Mouse (Mus musculus) midbrain, embryonic 14.5 days (tissue): ENCODE measurements around the gene Sox6. TPM values are rescaled to one million over a fixed set of nuclear protein-coding genes. Genes with fewer than 3 reads are reported as not detected.
A peak's percentile ranks its signal among the peaks of the same experiment; 100 is the strongest.

Source experiments
- ATAC-seq: fragments of 200-750 bp; cut with Nextera tagmentation; 2 replicates; pipeline ENCODE4 v1.8.0; 2017; ENCODE audit warnings: moderate number of reproducible peaks, moderate library complexity; ENCODE audit not compliant: low FRiP score, low TSS enrichment
- DNase-seq: peaks from one replicate; pipeline ENCODE4 v3.0.0-alpha.2; 2015
- H3K27ac ChIP-seq: fragments of 300-500 bp; sonication (generic); replicated peaks from 2 replicates; pipeline ENCODE4 v1.5.1; 2014; ENCODE audit warnings: mild to moderate bottlenecking, low read depth, low read length, moderate library complexity
- H3K27me3 ChIP-seq: fragments of 300-500 bp; sonication (generic); 2 replicates; pipeline ENCODE4 v1.6.1; 2014; ENCODE audit warnings: low read length, control low read depth, mixed read lengths; ENCODE audit not compliant: control insufficient read depth, insufficient read depth
- H3K36me3 ChIP-seq: fragments of 300-500 bp; sonication (generic); 2 replicates; pipeline ENCODE4 v1.6.1; 2014; ENCODE audit warnings: low read length, control low read depth; ENCODE audit not compliant: control insufficient read depth, insufficient read depth
- H3K4me1 ChIP-seq: fragments of 300-500 bp; sonication (generic); 2 replicates; pipeline ENCODE4 v1.6.1; 2014; ENCODE audit warnings: mild to moderate bottlenecking, antibody characterized with exemption, low read length, control low read depth; ENCODE audit not compliant: control insufficient read depth, insufficient read depth
- H3K4me2 ChIP-seq: fragments of 300-500 bp; sonication (generic); 2 replicates; pipeline ENCODE4 v1.6.1; 2014; ENCODE audit warnings: mild to moderate bottlenecking, low read length, moderate library complexity
- H3K4me3 ChIP-seq: fragments of 300-500 bp; sonication (generic); replicated peaks from 2 replicates; pipeline ENCODE4 v1.5.1; 2014; ENCODE audit warnings: low read depth, low read length
- H3K9ac ChIP-seq: fragments of 300-500 bp; sonication (generic); replicated peaks from 2 replicates; pipeline ENCODE4 v1.6.1; 2014; ENCODE audit warnings: mild to moderate bottlenecking, low read length, moderate library complexity
- H3K9me3 ChIP-seq: fragments of 300-500 bp; sonication (generic); 2 replicates; pipeline ENCODE4 v1.6.1; 2016; ENCODE audit warnings: low read length, control low read depth, mixed read lengths; ENCODE audit not compliant: control insufficient read depth
- WGBS: fragments of 180-500 bp; shearing (Covaris S2); extraction: QIAGEN DNeasy Blood & Tissue Kit; methylation state at CpG from one replicate; pipeline ENCODE4 v1.1.7; 2014; 5-methylcytosine and 5-hydroxymethylcytosine counted together
- polyA plus RNA-seq: library from polyadenylated mRNA; unstranded; fragments of >200 nt; fragmentation: Nextera tagmentation; extraction: Ambion mirVana; gene quantifications from 2 replicates; pipeline ENCODE4 v1.2.1, GENCODE M21; 2014

Gene Sox6
- polyA plus RNA-seq, 1 experiment from 2014 or later: 52.1 TPM

- peak overlapping the region; percentile 55 for H3K4me2 ChIP-seq
- DNase-seq (peak; percentile 48), ATAC-seq (no peak)
- no peaks in the 10 kb centered on the region for H3K36me3 ChIP-seq
- peaks cover 27% of the 10 kb centered on the region for H3K4me1 ChIP-seq
- no peak overlapping the region for H3K9ac ChIP-seq
- H3K4me3 ChIP-seq: peak overlapping the region; percentile 21
- no peaks in the 10 kb centered on the region for H3K9me3 ChIP-seq
- H3K27ac ChIP-seq: no peak overlapping the region
- H3K27me3 ChIP-seq: no peaks in the 10 kb centered on the region
- whole genome bisulfite sequencing: 12% methylated on average over 11 of the region's 11 CpGs
Measured at GRCm38 (mm10) chr7:115568301-115568700, 470.3 kb downstream of the Sox6 start.

GRCm38 (mm10) chr7:115566818-115567217 is 471.8 kb downstream of the Sox6 start:
- Histone ChIP-seq H3K9me3 (no peaks in the 10 kb centered on the region), H3K4me2 (no peak overlapping the region), H3K27ac (no peak overlapping the region), H3K4me1 (peaks cover 27% of the 10 kb centered on the region), H3K36me3 (no peaks in the 10 kb centered on the region), H3K4me3 (no peak overlapping the region), H3K27me3 (no peaks in the 10 kb centered on the region), H3K9ac (no peak overlapping the region)
- ATAC-seq: no peak
- DNase-seq: no peak
- 96% methylated on average over 2 of the region's 2 CpGs for WGBS

- Histone ChIP-seq H3K27me3 (no peaks in the 10 kb centered on the region), H3K4me1 (peaks cover 27% of the 10 kb centered on the region), H3K4me3 (no peak overlapping the region), H3K27ac (no peak overlapping the region), H3K9ac (no peak overlapping the region), H3K36me3 (no peaks in the 10 kb centered on the region), H3K4me2 (no peak overlapping the region), H3K9me3 (no peaks in the 10 kb centered on the region)
- DNase-seq: no peak
- ATAC-seq: no peak
- 59% methylated on average over 5 of the region's 5 CpGs for WGBS
Measured at GRCm38 (mm10) chr7:115565060-115565426, 473.6 kb downstream of the Sox6 start.

- ATAC-seq (no peak), DNase-seq (peak; percentile 40)
- H3K4me2 ChIP-seq: no peak overlapping the region
- H3K9me3 ChIP-seq: no peaks in the 10 kb centered on the region
- H3K4me3 ChIP-seq: no peak overlapping the region
- peaks cover 27% of the 10 kb centered on the region for H3K4me1 ChIP-seq
- H3K36me3 ChIP-seq: no peaks in the 10 kb centered on the region
- no peak overlapping the region for H3K27ac ChIP-seq
- no peak overlapping the region for H3K9ac ChIP-seq
- WGBS: 7% methylated on average over 6 of the region's 6 CpGs
- no peaks in the 10 kb centered on the region for H3K27me3 ChIP-seq
Measured at GRCm38 (mm10) chr7:115564359-115565059, 474.1 kb downstream of the Sox6 start.

- Histone ChIP-seq H3K9ac (no peak overlapping the region), H3K4me1 (no peaks in the 10 kb centered on the region), H3K36me3 (no peaks in the 10 kb centered on the region), H3K9me3 (no peaks in the 10 kb centered on the region), H3K27ac (no peak overlapping the region), H3K27me3 (no peaks in the 10 kb centered on the region), H3K4me3 (no peak overlapping the region), H3K4me2 (no peak overlapping the region)
- ATAC-seq: no peak
- DNase-seq: no peak
- 89% methylated on average over 3 of the region's 3 CpGs for WGBS
Measured at GRCm38 (mm10) chr7:115556677-115557076, 481.9 kb downstream of the Sox6 start.

GRCm38 (mm10) chr7:115550197-115550804 is 488.3 kb downstream of the Sox6 start:
- Histone ChIP-seq H3K9ac (no peak overlapping the region), H3K4me2 (no peak overlapping the region), H3K9me3 (no peaks in the 10 kb centered on the region), H3K27ac (no peak overlapping the region), H3K36me3 (no peaks in the 10 kb centered on the region), H3K4me1 (no peaks in the 10 kb centered on the region), H3K4me3 (no peak overlapping the region), H3K27me3 (no peaks in the 10 kb centered on the region)
- DNase-seq (no peak), ATAC-seq (no peak)
- 72% methylated on average over 7 of the region's 7 CpGs for WGBS

GRCm38 (mm10) chr7:115549670-115550069 is 488.9 kb downstream of the Sox6 start:
- H3K4me3 ChIP-seq: no peak overlapping the region
- H3K27ac ChIP-seq: no peak overlapping the region
- no peaks in the 10 kb centered on the region for H3K4me1 ChIP-seq
- H3K4me2 ChIP-seq: no peak overlapping the region
- no peak overlapping the region for H3K9ac ChIP-seq
- no peaks in the 10 kb centered on the region for H3K9me3 ChIP-seq
- no peak for DNase-seq
- no peak for ATAC-seq
- 83% methylated on average over 4 of the region's 4 CpGs for WGBS
- no peaks in the 10 kb centered on the region for H3K27me3 ChIP-seq
- H3K36me3 ChIP-seq: no peaks in the 10 kb centered on the region

GRCm38 (mm10) chr7:115545585-115546374 is 492.8 kb downstream of the Sox6 start:
- Histone ChIP-seq H3K27me3 (no peaks in the 10 kb centered on the region), H3K4me1 (no peaks in the 10 kb centered on the region), H3K27ac (no peak overlapping the region), H3K4me3 (no peak overlapping the region), H3K36me3 (no peaks in the 10 kb centered on the region), H3K9ac (no peak overlapping the region), H3K4me2 (no peak overlapping the region), H3K9me3 (no peaks in the 10 kb centered on the region)
- ATAC-seq: no peak
- DNase-seq: no peak
- WGBS: 94% methylated on average over 4 of the region's 4 CpGs
